Mouse (Mus musculus): Measurements from ENCODE around the gene Bub3.

GRCm38 (mm10) chr7:131551931-131552741, 7.9 kb upstream of the Bub3 start:
- TF ChIP-seq CTCF (IDR thresholded peaks at IDR 0.05; ENCODE audit: insufficient read depth, low read depth, low read length) = no peak
- no peak for TF ChIP-seq POLR2A (IDR thresholded peaks at IDR 0.05; ENCODE audit: insufficient read depth, low read depth, low read length)

Data from olfactory bulb, adult 2 months (tissue).